Mouse (Mus musculus) CH12.LX (cell line): Measurements from ENCODE around the gene Kirrel3. TPM values are rescaled to one million over a fixed set of nuclear protein-coding genes. Genes with fewer than 3 reads are reported as not detected.
A peak's percentile ranks its signal among the peaks of the same experiment; 100 is the strongest.

Experiments used
- DNase-seq: peaks from one replicate; pipeline ENCODE4 v3.0.0-alpha.2; 2013; ENCODE audit errors: extremely low read depth
- H3K27ac ChIP-seq: 2 replicates; pipeline ENCODE4 v1.5.1; 2012; ENCODE audit warnings: low read depth, mild to moderate bottlenecking, control low read depth, moderate library complexity; ENCODE audit not compliant: insufficient read depth
- H3K27me3 ChIP-seq: replicated peaks from 2 replicates; pipeline ENCODE3; 2012; ENCODE audit warnings: inconsistent platforms
- H3K36me3 ChIP-seq, 2 experiments: replicated peaks in 1 of 2; 2 replicates each; pipeline versions ENCODE3 to v1.6.1; 2012; ENCODE audit warnings: inconsistent platforms in 1 of 2, low read length in 1 of 2, mild to moderate bottlenecking in 1 of 2, mixed read lengths in 1 of 2, moderate library complexity in 1 of 2; ENCODE audit not compliant: control insufficient read depth in 1 of 2, insufficient read depth in 1 of 2
- H3K4me1 ChIP-seq, 2 experiments: 2 replicates each; pipeline ENCODE4 v1.6.1; 2012; ENCODE audit warnings: inconsistent platforms in 1 of 2, moderate library complexity in 1 of 2; ENCODE audit not compliant: insufficient read depth in 2 of 2, control insufficient read depth in 1 of 2
- H3K4me2 ChIP-seq: 2 replicates; pipeline ENCODE4 v1.6.1; 2012; ENCODE audit warnings: low read depth, mild to moderate bottlenecking, control low read depth; ENCODE audit not compliant: poor library complexity, insufficient read depth, severe bottlenecking
- H3K4me3 ChIP-seq, 3 experiments: fragments of 150-350 bp in 1 of 3; sonication (generic) in 1 of 3; replicated peaks in 1 of 3; 2 replicates each; pipeline versions ENCODE3 to v1.5.1; 2011 to 2012; ENCODE audit warnings: low read depth in 2 of 3, low read length in 2 of 3, mild to moderate bottlenecking in 2 of 3, moderate library complexity in 2 of 3, control low read depth in 1 of 3, improper control_type of control experiment in 1 of 3, inconsistent platforms in 1 of 3, mixed read lengths in 1 of 3; ENCODE audit not compliant: poor library complexity in 1 of 3
- H3K79me2 ChIP-seq: replicated peaks from 2 replicates; pipeline ENCODE4 v1.6.1; 2012; ENCODE audit warnings: mild to moderate bottlenecking, moderate library complexity; ENCODE audit not compliant: control insufficient read depth, poor library complexity, insufficient read depth, severe bottlenecking; ENCODE audit errors: extremely low read depth
- H3K9ac ChIP-seq: 2 replicates; pipeline ENCODE4 v1.6.1; 2012; ENCODE audit warnings: low read depth, mild to moderate bottlenecking, control low read depth, moderate library complexity; ENCODE audit not compliant: insufficient read depth
- H3K9me3 ChIP-seq: replicated peaks from 2 replicates; pipeline ENCODE3; 2012; ENCODE audit warnings: low read length, inconsistent platforms, mixed read lengths
- CHD1 ChIP-seq: IDR thresholded peaks from 2 replicates; pipeline ENCODE4 v1.6.1; 2012; ENCODE audit warnings: low read depth, low read length, improper control_type of control experiment, inconsistent platforms
- CHD2 ChIP-seq: IDR thresholded peaks from 2 replicates; pipeline ENCODE4 v1.6.1; 2011; ENCODE audit warnings: low read length, improper control_type of control experiment
- CTCF ChIP-seq, 2 experiments: IDR thresholded peaks in 1 of 2; conservative IDR thresholded peaks in 1 of 2; 2 replicates each; pipeline ENCODE4 v1.5.1; 2011 to 2012; ENCODE audit warnings: low read depth in 2 of 2, low read length in 2 of 2, improper control_type of control experiment in 1 of 2, inconsistent platforms in 1 of 2, mild to moderate bottlenecking in 1 of 2, moderate library complexity in 1 of 2
- E2F4 ChIP-seq: IDR thresholded peaks from 2 replicates; pipeline ENCODE4 v1.6.1; 2011; ENCODE audit warnings: low read depth, low read length, improper control_type of control experiment; ENCODE audit not compliant: insufficient replicate concordance
- ELF1 ChIP-seq: IDR thresholded peaks from 2 replicates; pipeline ENCODE4 v1.6.1; 2014; ENCODE audit warnings: low read depth, mild to moderate bottlenecking, inconsistent platforms, low read length, improper control_type of control experiment
- EP300 ChIP-seq: IDR thresholded peaks from 2 replicates; pipeline ENCODE4 v1.6.1; 2011; ENCODE audit warnings: low read length, improper control_type of control experiment
- ETS1 ChIP-seq: conservative IDR thresholded peaks from 2 replicates; pipeline ENCODE4 v1.6.1; 2012; ENCODE audit warnings: low read depth, mild to moderate bottlenecking, inconsistent platforms, low read length, improper control_type of control experiment, moderate library complexity
- GABPA ChIP-seq: IDR thresholded peaks from 2 replicates; pipeline ENCODE4 v1.6.1; 2012; ENCODE audit warnings: low read depth, low read length, improper control_type of control experiment, inconsistent platforms; ENCODE audit not compliant: insufficient replicate concordance
- IRF4 ChIP-seq: IDR thresholded peaks from 2 replicates; pipeline ENCODE4 v1.6.1; 2014; ENCODE audit warnings: low read depth, mild to moderate bottlenecking, inconsistent platforms, low read length, improper control_type of control experiment
- JUN ChIP-seq: IDR thresholded peaks from 2 replicates; pipeline ENCODE4 v1.6.1; 2011; ENCODE audit warnings: low read depth, mild to moderate bottlenecking, low read length, improper control_type of control experiment, moderate library complexity; ENCODE audit not compliant: insufficient read depth
- JUND ChIP-seq: conservative IDR thresholded peaks from 2 replicates; pipeline ENCODE4 v1.6.1; 2011; ENCODE audit warnings: low read depth, low read length, improper control_type of control experiment
- KAT2A ChIP-seq: IDR thresholded peaks from 2 replicates; pipeline ENCODE4 v1.6.1; 2012; ENCODE audit warnings: low read length, improper control_type of control experiment, inconsistent platforms; ENCODE audit not compliant: insufficient replicate concordance
- MAFK ChIP-seq: IDR thresholded peaks from 2 replicates; pipeline ENCODE4 v1.6.1; 2011; ENCODE audit warnings: low read length, improper control_type of control experiment; ENCODE audit not compliant: insufficient replicate concordance
- MAX ChIP-seq: IDR thresholded peaks from 2 replicates; pipeline ENCODE4 v1.6.1; 2011; ENCODE audit warnings: low read length, improper control_type of control experiment
- MAZ ChIP-seq: IDR thresholded peaks from 2 replicates; pipeline ENCODE4 v1.6.1; 2012; ENCODE audit warnings: low read depth, mild to moderate bottlenecking, inconsistent platforms, low read length, improper control_type of control experiment, moderate library complexity
- MXI1 ChIP-seq: IDR thresholded peaks from 2 replicates; pipeline ENCODE4 v1.6.1; 2011; ENCODE audit warnings: mild to moderate bottlenecking, low read depth, low read length, improper control_type of control experiment
- MYC ChIP-seq: IDR thresholded peaks from 2 replicates; pipeline ENCODE4 v1.6.1; 2011; ENCODE audit warnings: low read depth, mild to moderate bottlenecking, improper control_type of control experiment, low read length
- NELFE ChIP-seq: IDR thresholded peaks from 2 replicates; pipeline ENCODE4 v1.6.1; 2011; ENCODE audit warnings: low read depth, low read length, improper control_type of control experiment
- NRF1 ChIP-seq: IDR thresholded peaks from 2 replicates; pipeline ENCODE4 v1.6.1; 2014; ENCODE audit warnings: low read depth, mild to moderate bottlenecking, inconsistent platforms, low read length, improper control_type of control experiment, moderate library complexity
- PAX5 ChIP-seq: IDR thresholded peaks from 2 replicates; pipeline ENCODE4 v1.6.1; 2012; ENCODE audit warnings: low read length, inconsistent platforms, mixed read lengths
- POLR2A ChIP-seq: IDR thresholded peaks from 2 replicates; pipeline ENCODE4 v1.6.1; 2011; ENCODE audit warnings: low read depth, mild to moderate bottlenecking, improper control_type of control experiment, low read length
- RAD21 ChIP-seq: IDR thresholded peaks from 2 replicates; pipeline ENCODE4 v1.6.1; 2011; ENCODE audit warnings: low read depth, mild to moderate bottlenecking, low read length, improper control_type of control experiment, moderate library complexity
- RCOR1 ChIP-seq: conservative IDR thresholded peaks from 2 replicates; pipeline ENCODE4 v1.6.1; 2012; ENCODE audit warnings: low read depth, mild to moderate bottlenecking, inconsistent platforms, low read length, improper control_type of control experiment
- SIN3A ChIP-seq: IDR thresholded peaks from 2 replicates; pipeline ENCODE4 v1.6.1; 2012; ENCODE audit warnings: low read length, improper control_type of control experiment, inconsistent platforms
- SMC3 ChIP-seq: IDR thresholded peaks from 2 replicates; pipeline ENCODE4 v1.6.1; 2011; ENCODE audit warnings: low read depth, low read length, improper control_type of control experiment
- TBP ChIP-seq: conservative IDR thresholded peaks from 2 replicates; pipeline ENCODE4 v1.6.1; 2011; ENCODE audit warnings: low read depth, low read length, improper control_type of control experiment
- TCF12 ChIP-seq: IDR thresholded peaks from 2 replicates; pipeline ENCODE4 v1.6.1; 2014; ENCODE audit warnings: low read depth, mild to moderate bottlenecking, inconsistent platforms, low read length, improper control_type of control experiment
- UBTF ChIP-seq: IDR thresholded peaks from 2 replicates; pipeline ENCODE4 v1.6.1; 2012; ENCODE audit warnings: low read depth, mild to moderate bottlenecking, inconsistent platforms, low read length, improper control_type of control experiment, moderate library complexity
- USF1 ChIP-seq: IDR thresholded peaks from 2 replicates; pipeline ENCODE4 v1.6.1; 2014; ENCODE audit warnings: low read depth, mild to moderate bottlenecking, inconsistent platforms, low read length, improper control_type of control experiment
- USF2 ChIP-seq: conservative IDR thresholded peaks from 2 replicates; pipeline ENCODE4 v1.6.1; 2011; ENCODE audit warnings: low read depth, low read length, improper control_type of control experiment
- ZC3H11A ChIP-seq: IDR thresholded peaks from 2 replicates; pipeline ENCODE4 v1.6.1; 2012; ENCODE audit warnings: low read depth, mild to moderate bottlenecking, inconsistent platforms, low read length, improper control_type of control experiment
- ZMIZ1 ChIP-seq: IDR thresholded peaks from 2 replicates; pipeline ENCODE4 v1.6.1; 2012; ENCODE audit warnings: low read depth, mild to moderate bottlenecking, inconsistent platforms, low read length, improper control_type of control experiment
- ZNF384 ChIP-seq: IDR thresholded peaks from 2 replicates; pipeline ENCODE4 v1.6.1; 2012; ENCODE audit warnings: low read depth, low read length, improper control_type of control experiment, inconsistent platforms
- dilution Hi-C: fragments of 300-500 bp; cut with MboI; formaldehyde crosslinking; loops from 2 replicates; pipeline ENCODE4 v1.14.3; 2020; ENCODE audit warnings: low sequenced_read_pairs; ENCODE audit not compliant: extremely low pct_unique_long_range_greater_than_20kb, extremely low pct_ligation_motif_present
- in situ Hi-C: fragments of 300-500 bp; cut with MboI; formaldehyde crosslinking; loops from 3 replicates; pipeline ENCODE4 v1.14.3; 2019; ENCODE audit warnings: low sequenced_read_pairs, low pct_ligation_motif_present, low pct_unique_long_range_greater_than_20kb, mixed read lengths
- polyA plus RNA-seq: library from polyadenylated mRNA; unstranded; fragments of >175 nt; gene quantifications from 2 replicates; pipeline ENCODE4 v1.2.1, GENCODE M21; 2012; ENCODE audit warnings: low read depth; ENCODE audit not compliant: insufficient read length
- total RNA-seq, 2 experiments: library from RNA; depleted of rRNA; stranded (reverse); fragments of 300-350 nt in 1 of 2; fragments of >200 nt in 1 of 2; gene quantifications; 2 replicates each; pipeline ENCODE4 v1.2.3; 2012 to 2014

Kirrel3 gene
- total and polyA plus RNA-seq, 3 experiments: not detected

DNA sequence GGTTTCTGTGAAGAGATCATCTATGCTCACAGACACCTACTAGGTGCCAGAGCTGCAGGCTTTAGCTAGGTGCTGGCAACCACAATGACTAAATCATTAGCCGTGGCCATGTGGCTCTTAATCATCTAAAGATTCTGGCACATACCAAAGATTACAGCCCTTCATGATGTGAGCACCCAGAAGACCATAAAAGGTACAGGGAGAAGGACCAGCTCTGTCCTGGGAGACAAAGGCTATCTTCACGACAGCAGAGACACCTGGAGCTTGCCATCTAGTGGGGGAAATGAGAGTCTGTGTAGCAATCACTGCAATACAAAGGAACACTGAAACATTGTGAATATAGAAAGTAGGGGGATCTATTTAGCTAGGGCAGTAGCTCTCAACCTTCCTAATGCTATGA lies 262.3 kb downstream of the Kirrel3 start:
- DNase-seq: no peak

DNA sequence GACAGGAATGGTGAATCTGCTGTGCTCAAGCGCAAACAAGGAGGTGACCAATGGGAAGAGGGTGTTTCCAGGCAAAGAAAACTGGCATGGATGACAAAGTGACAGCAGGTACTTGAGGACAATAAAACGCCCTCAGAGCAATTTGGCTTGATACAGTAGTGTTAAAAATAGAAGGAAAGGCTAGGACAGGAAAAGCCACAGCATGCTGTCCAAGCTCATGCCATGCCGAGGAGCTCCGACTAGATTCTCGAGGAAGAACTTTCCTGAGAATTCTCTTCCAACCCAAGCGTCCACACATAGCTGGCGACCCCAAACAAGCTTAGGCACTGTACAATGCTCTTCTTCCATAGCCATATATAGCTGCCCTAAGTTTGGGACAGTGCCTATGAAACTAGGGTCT lies 263.5 kb downstream of the Kirrel3 start:
- Histone ChIP-seq H3K9me3 (no peaks in the 10 kb centered on the region), H3K79me2 (no peaks in the 10 kb centered on the region), H3K27ac (no peak overlapping the region), H3K4me3 (no peak overlapping the region), H3K4me2 (no peak overlapping the region), H3K27me3 (peaks cover 69% of the 10 kb centered on the region), H3K9ac (no peak overlapping the region), H3K4me1 (no peaks in the 10 kb centered on the region), H3K36me3 (no peaks in the 10 kb centered on the region)
- dilution Hi-C loops (no loop called here), in situ Hi-C loops (no loop called here)
- DNase-seq: no peak
- TF ChIP-seq UBTF: no peak
- TF ChIP-seq CTCF (conservative IDR thresholded peaks at IDR 0.05 in 1 of 2, IDR thresholded peaks at IDR 0.05 in 1 of 2; ENCODE audit: low read depth in 2 of 2, low read length in 2 of 2): no peak
- TF ChIP-seq MYC: no peak
- no peak for TF ChIP-seq ETS1
- no peak for TF ChIP-seq SIN3A
- TF ChIP-seq MAZ: no peak
- no peak for TF ChIP-seq TCF12
- no peak for TF ChIP-seq EP300
- TF ChIP-seq ZC3H11A: no peak
- no peak for TF ChIP-seq PAX5
- TF ChIP-seq POLR2A: no peak
- TF ChIP-seq CHD1: no peak
- no peak for TF ChIP-seq JUN
- TF ChIP-seq CHD2: no peak
- no peak for TF ChIP-seq ELF1
- no peak for TF ChIP-seq NELFE
- no peak for TF ChIP-seq E2F4
- TF ChIP-seq SMC3: no peak
- no peak for TF ChIP-seq USF2
- TF ChIP-seq TBP: no peak

More for the DNA sequence above, 262.3 kb downstream of the Kirrel3 start:
- in situ Hi-C loops (no loop called here), dilution Hi-C loops (no loop called here)
- H3K4me2 ChIP-seq: no peak overlapping the region
- no peak overlapping the region for H3K27ac ChIP-seq
- H3K27me3 ChIP-seq: peaks cover 80% of the 10 kb centered on the region
- no peaks in the 10 kb centered on the region for H3K9me3 ChIP-seq
- no peaks in the 10 kb centered on the region for H3K79me2 ChIP-seq
- TF ChIP-seq RAD21 (peak; percentile 3), MAZ (no peak), GABPA (no peak), JUND (no peak), IRF4 (no peak), MAFK (no peak), POLR2A (no peak), MYC (no peak), ZNF384 (no peak), CTCF (conservative IDR thresholded peaks at IDR 0.05 in 1 of 2, IDR thresholded peaks at IDR 0.05 in 1 of 2; ENCODE audit: low read depth in 2 of 2, low read length in 2 of 2) (peak in 1 of 2 experiments; percentile 32; a peak in 2 of 4 replicates), TBP (no peak), USF1 (no peak), ETS1 (no peak), USF2 (no peak), E2F4 (no peak), CHD2 (no peak), RCOR1 (no peak), UBTF (no peak), MXI1 (no peak), ZMIZ1 (no peak), KAT2A (no peak), MAX (no peak), NRF1 (no peak), SIN3A (no peak), SMC3 (0 out of 2 replicates have a peak, but pooled peaks have one; percentile 35)
- no peaks in the 10 kb centered on the region for H3K4me1 ChIP-seq
- H3K9ac ChIP-seq: no peak overlapping the region
- no peak overlapping the region for H3K4me3 ChIP-seq
- no peaks in the 10 kb centered on the region for H3K36me3 ChIP-seq
